Mouse (Mus musculus) thymus, adult 2 months (tissue): ENCODE data around the gene Adamts18. TPM values are rescaled to one million over a fixed set of nuclear protein-coding genes. Genes with fewer than 3 reads are reported as not detected.

Experiments used
- DNase-seq: peaks from one replicate; pipeline ENCODE4 v3.0.0; 2021
- H3K27ac ChIP-seq: fragments of 200-500 bp; 2 replicates; pipeline ENCODE4 v1.5.1; 2012; ENCODE audit warnings: low read length, control low read depth; ENCODE audit not compliant: control insufficient read depth, insufficient read depth
- H3K27me3 ChIP-seq: fragments of 200-500 bp; 2 replicates; pipeline ENCODE4 v1.6.1; 2012; ENCODE audit warnings: mild to moderate bottlenecking, low read length, moderate library complexity, mixed read lengths; ENCODE audit not compliant: control insufficient read depth, insufficient read depth
- H3K36me3 ChIP-seq: fragments of 200-500 bp; 2 replicates; pipeline ENCODE4 v1.6.1; 2012; ENCODE audit warnings: mild to moderate bottlenecking, low read length, moderate library complexity; ENCODE audit not compliant: control insufficient read depth, insufficient read depth
- H3K4me1 ChIP-seq: fragments of 200-500 bp; replicated peaks from 2 replicates; pipeline ENCODE4 v1.6.1; 2012; ENCODE audit warnings: low read length; ENCODE audit not compliant: control insufficient read depth, insufficient read depth
- H3K4me3 ChIP-seq: fragments of 200-500 bp; 2 replicates; pipeline ENCODE4 v1.5.1; 2012; ENCODE audit warnings: mild to moderate bottlenecking, low read length, control low read depth, moderate library complexity; ENCODE audit not compliant: control insufficient read depth, insufficient read depth
- CTCF ChIP-seq: fragments of 200-500 bp; IDR thresholded peaks from 2 replicates; pipeline ENCODE4 v1.5.1; 2012; ENCODE audit warnings: mild to moderate bottlenecking, control low read depth, low read length, moderate library complexity, borderline replicate concordance; ENCODE audit not compliant: control insufficient read depth, poor library complexity, insufficient read depth; ENCODE audit errors: extremely low read depth
- POLR2A ChIP-seq: fragments of 200-500 bp; IDR thresholded peaks from 2 replicates; pipeline ENCODE4 v1.6.1; 2012; ENCODE audit warnings: mild to moderate bottlenecking, low read length, control low read depth, moderate library complexity; ENCODE audit not compliant: control insufficient read depth, poor library complexity, insufficient read depth; ENCODE audit errors: extremely low read depth
- WGBS: fragments of 180-500 bp; shearing (Covaris S2); methylation state at CpG from one replicate; pipeline ENCODE4 v1.1.7; 2018; 5-methylcytosine and 5-hydroxymethylcytosine counted together
- polyA plus RNA-seq: library from polyadenylated mRNA; depleted of rRNA; stranded (reverse); fragments of >200 nt; gene quantifications from 2 replicates; pipeline ENCODE4 v1.2.3, GENCODE M21; 2012

Adamts18 gene
- polyA plus RNA-seq, 1 experiment: 0.74 TPM

DNA sequence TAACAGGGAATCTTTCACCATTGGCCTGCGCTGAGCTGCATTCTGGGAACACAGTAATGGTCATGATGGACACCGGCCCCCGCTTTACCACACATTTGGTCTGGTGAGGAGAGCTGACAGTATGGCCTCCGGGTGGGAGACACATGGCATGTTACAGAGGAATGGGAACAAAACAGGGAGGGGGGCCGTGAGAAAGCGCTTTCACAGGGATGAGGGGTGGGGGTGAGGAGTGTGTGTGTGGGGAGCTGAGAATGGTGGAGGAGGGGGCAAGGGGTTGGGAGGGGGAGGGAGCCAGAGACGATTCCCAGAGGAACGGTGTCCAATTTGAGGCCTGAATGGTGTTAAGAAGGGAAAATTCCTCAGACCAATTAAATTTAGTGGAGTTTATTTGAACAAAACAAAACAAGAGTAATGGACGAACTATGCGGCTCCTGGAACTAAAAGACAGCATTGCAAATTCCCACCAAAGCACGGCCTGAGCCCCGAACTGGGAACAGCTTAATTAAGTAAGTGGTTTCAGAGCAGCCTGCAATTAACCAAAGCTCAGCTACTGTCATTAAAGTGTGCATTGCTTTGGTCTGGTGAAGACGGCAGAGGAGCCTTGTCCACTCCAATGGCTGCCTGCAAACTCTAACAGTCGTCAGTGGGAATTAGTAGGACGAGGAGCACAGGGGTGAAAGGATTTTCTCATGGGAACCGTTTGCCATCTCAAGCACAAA, 181.7 kb downstream of the Adamts18 start:
- H3K4me1 ChIP-seq: no peaks in the 10 kb centered on the region
- H3K27me3 ChIP-seq: no peaks in the 10 kb centered on the region
- no peak overlapping the region for H3K27ac ChIP-seq
- no peaks in the 10 kb centered on the region for H3K36me3 ChIP-seq
- no peak for DNase-seq
- WGBS: 79% methylated on average over 16 of the region's 16 CpGs
- H3K4me3 ChIP-seq: no peak overlapping the region
- TF ChIP-seq CTCF: no peak

DNA sequence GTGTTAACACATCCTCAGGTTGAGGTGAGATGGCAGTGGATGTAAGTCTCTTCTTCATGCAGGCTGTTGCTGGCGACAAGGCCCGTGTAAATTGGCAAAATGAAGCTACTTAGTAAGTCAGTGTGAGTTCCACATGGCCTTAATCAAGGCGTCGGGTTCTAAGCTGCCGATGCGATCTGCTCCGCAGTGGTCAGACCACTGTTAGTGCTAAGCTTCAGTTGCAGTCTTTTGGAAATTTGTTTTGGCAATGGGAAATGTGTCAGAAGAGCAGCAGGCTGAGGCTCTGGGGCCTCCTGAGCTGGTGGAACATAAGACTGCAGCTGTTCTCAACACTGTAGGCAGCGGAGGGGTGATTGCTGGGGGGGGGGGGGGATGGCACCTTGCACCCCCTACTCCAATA, 182.6 kb downstream of the Adamts18 start:
- Histone ChIP-seq H3K4me1 (no peaks in the 10 kb centered on the region), H3K27ac (no peak overlapping the region), H3K4me3 (no peak overlapping the region), H3K27me3 (no peaks in the 10 kb centered on the region), H3K36me3 (no peaks in the 10 kb centered on the region)
- no peak for DNase-seq
- WGBS: 85% methylated on average over 8 of the region's 8 CpGs
- TF ChIP-seq POLR2A: no peak
- no peak for TF ChIP-seq CTCF

DNA sequence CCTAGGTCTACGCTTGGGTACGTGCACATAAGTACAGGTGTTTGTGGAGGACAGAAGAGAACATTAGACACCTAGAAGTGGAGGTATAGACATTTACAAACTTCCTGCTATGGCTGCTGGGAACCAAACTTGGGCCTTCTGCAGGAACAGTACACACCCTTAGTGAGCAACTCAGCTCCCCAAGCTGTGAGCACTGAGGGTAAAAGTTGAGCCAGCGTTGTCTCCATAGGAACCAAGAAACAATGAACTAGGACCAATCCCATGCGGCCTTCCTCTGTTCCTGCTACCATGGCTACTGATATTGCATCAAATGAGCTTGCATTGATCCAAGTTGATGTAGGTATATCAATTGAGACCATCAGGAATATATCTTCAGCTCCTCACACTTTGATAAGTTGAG, 183.5 kb downstream of the Adamts18 start:
- H3K4me1 ChIP-seq: no peaks in the 10 kb centered on the region
- TF ChIP-seq POLR2A (no peak), CTCF (no peak)
- WGBS: 73% methylated on average over 4 of the region's 4 CpGs

DNA sequence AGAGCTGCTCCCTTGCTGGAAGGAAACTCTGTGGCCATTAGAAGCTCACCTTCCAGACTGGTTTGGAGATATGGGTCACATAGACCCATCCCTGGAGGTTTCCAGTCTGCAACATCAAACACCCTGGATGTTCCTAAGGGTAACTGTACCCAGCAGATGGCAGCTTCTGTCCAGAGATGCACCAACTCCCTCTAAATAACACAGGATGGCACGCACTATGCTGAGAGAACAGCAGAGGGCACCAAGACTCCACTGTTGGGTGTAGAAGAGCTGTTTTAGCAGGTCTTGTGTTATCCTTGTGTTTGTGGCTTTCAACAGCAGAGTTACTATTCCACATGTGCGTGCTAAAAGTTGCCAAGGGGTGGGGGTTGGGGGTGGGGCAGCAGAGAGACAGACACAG, 184.0 kb downstream of the Adamts18 start:
- Histone ChIP-seq H3K4me3 (no peak overlapping the region), H3K27ac (no peak overlapping the region), H3K27me3 (no peaks in the 10 kb centered on the region), H3K36me3 (no peaks in the 10 kb centered on the region), H3K4me1 (no peaks in the 10 kb centered on the region)
- WGBS: 5% methylated on average over 2 of the region's 2 CpGs
- TF ChIP-seq POLR2A (no peak), CTCF (no peak)
- DNase-seq: peak; percentile 67

More for the DNA sequence above, 183.5 kb downstream of the Adamts18 start:
- no peak overlapping the region for H3K27ac ChIP-seq
- no peaks in the 10 kb centered on the region for H3K27me3 ChIP-seq
- no peak overlapping the region for H3K4me3 ChIP-seq
- no peaks in the 10 kb centered on the region for H3K36me3 ChIP-seq
- no peak for DNase-seq

GRCm38 (mm10) chr8:113660128-113660527, 188.4 kb downstream of the Adamts18 start:
- no peak for DNase-seq
- 94% methylated on average over 1 of the region's 1 CpGs for WGBS
- no peaks in the 10 kb centered on the region for H3K27me3 ChIP-seq
- no peak for TF ChIP-seq POLR2A
- no peak for TF ChIP-seq CTCF
- H3K36me3 ChIP-seq: no peaks in the 10 kb centered on the region
- H3K4me3 ChIP-seq: no peak overlapping the region
- H3K27ac ChIP-seq: no peak overlapping the region
- H3K4me1 ChIP-seq: no peaks in the 10 kb centered on the region

- TF ChIP-seq POLR2A (no peak), CTCF (no peak)
- WGBS: 86% methylated on average over 11 of the region's 11 CpGs
- no peaks in the 10 kb centered on the region for H3K36me3 ChIP-seq
- no peaks in the 10 kb centered on the region for H3K4me1 ChIP-seq
- H3K27ac ChIP-seq: no peak overlapping the region
- H3K4me3 ChIP-seq: no peak overlapping the region
- H3K27me3 ChIP-seq: no peaks in the 10 kb centered on the region
- no peak for DNase-seq
Observed at GRCm38 (mm10) chr8:113656681-113657298, 191.7 kb downstream of the Adamts18 start.
